Mouse (Mus musculus) C2C12 (cell line): ENCODE results near the gene Mrgprd. TPM values are rescaled to one million over a fixed set of nuclear protein-coding genes. Genes with fewer than 3 reads are reported as not detected.

ENCODE experiments used
- H3K27me3 ChIP-seq: one replicate; pipeline ENCODE4 v1.6.1; 2011; ENCODE audit not compliant: control insufficient read depth, insufficient read depth, insufficient read length
- H3K36me3 ChIP-seq: one replicate; pipeline ENCODE4 v1.6.1; 2011; ENCODE audit not compliant: control insufficient read depth, insufficient read depth
- H3K4me3 ChIP-seq: one replicate; pipeline ENCODE4 v1.5.1; 2011; ENCODE audit warnings: mild to moderate bottlenecking, control low read depth; ENCODE audit not compliant: poor library complexity, insufficient read depth, severe bottlenecking
- H3K79me2 ChIP-seq: one replicate; pipeline ENCODE4 v1.6.1; 2011; ENCODE audit not compliant: control insufficient read depth, insufficient read depth
- H3K79me3 ChIP-seq: one replicate; pipeline ENCODE4 v1.6.1; 2011; ENCODE audit warnings: low read depth, control low read depth
- H3ac ChIP-seq: one replicate; pipeline ENCODE3; 2011; ENCODE audit warnings: low read depth; ENCODE audit not compliant: control insufficient read depth, insufficient read length
- CEBPB ChIP-seq: IDR thresholded peaks from one replicate; pipeline ENCODE4 v1.6.1; 2011; ENCODE audit warnings: low read depth, mild to moderate bottlenecking, control low read depth, moderate library complexity
- CTCF ChIP-seq: IDR thresholded peaks from one replicate; pipeline ENCODE4 v1.5.1; 2011; ENCODE audit not compliant: control insufficient read depth, insufficient read depth, insufficient read length
- FOSL1 ChIP-seq: IDR thresholded peaks from one replicate; pipeline ENCODE4 v1.8.0; 2011; ENCODE audit warnings: mild to moderate bottlenecking, low read length; ENCODE audit not compliant: poor library complexity, insufficient read depth, severe bottlenecking
- MAX ChIP-seq: IDR thresholded peaks from one replicate; pipeline ENCODE4 v1.6.1; 2011; ENCODE audit warnings: mild to moderate bottlenecking, control low read depth
- MYOD1 ChIP-seq: IDR thresholded peaks from one replicate; pipeline ENCODE4 v1.6.1; 2011; ENCODE audit warnings: low read depth; ENCODE audit not compliant: control insufficient read depth, insufficient read length
- MYOG ChIP-seq: IDR thresholded peaks from one replicate; pipeline ENCODE4 v1.6.1; 2011; ENCODE audit not compliant: control insufficient read depth, insufficient read length; ENCODE audit errors: extremely low read depth
- USF1 ChIP-seq: IDR thresholded peaks from one replicate; pipeline ENCODE4 v1.6.1; 2011; ENCODE audit warnings: low read depth, mild to moderate bottlenecking, control low read depth, moderate library complexity
- polyA plus RNA-seq: library from polyadenylated mRNA; unstranded; fragments of >200 nt; fragmentation: generic; extraction: Trizol; gene quantifications from one replicate; pipeline ENCODE4 v1.2.1, GENCODE M21; 2012; ENCODE audit warnings: missing spikeins

Gene Mrgprd
- polyA plus RNA-seq, 1 experiment = not detected

GRCm38 (mm10) chr7:145289302-145289701 lies 25.3 kb upstream of the Mrgprd start:
- H3ac ChIP-seq = no peak overlapping the region
- no peaks in the 10 kb centered on the region for H3K79me2 ChIP-seq
- TF ChIP-seq USF1 (no peak), CTCF (peak; percentile 64)
- no peaks in the 10 kb centered on the region for H3K36me3 ChIP-seq
- H3K4me3 ChIP-seq = no peak overlapping the region
- H3K79me3 ChIP-seq = no peaks in the 10 kb centered on the region
- H3K27me3 ChIP-seq = no peaks in the 10 kb centered on the region

- Histone ChIP-seq H3ac (no peak overlapping the region), H3K79me2 (no peaks in the 10 kb centered on the region), H3K79me3 (no peaks in the 10 kb centered on the region), H3K36me3 (no peaks in the 10 kb centered on the region), H3K27me3 (no peaks in the 10 kb centered on the region), H3K4me3 (no peak overlapping the region)
- TF ChIP-seq FOSL1 = no peak
- no peak for TF ChIP-seq MYOG
- no peak for TF ChIP-seq CTCF
- no peak for TF ChIP-seq USF1
- no peak for TF ChIP-seq CEBPB
- no peak for TF ChIP-seq MAX
- no peak for TF ChIP-seq MYOD1
These were observed 22.8 kb upstream of the Mrgprd start for GRCm38 (mm10) chr7:145291847-145292246.

- TF ChIP-seq MYOG = no peak
- TF ChIP-seq CTCF = no peak
- TF ChIP-seq FOSL1 = no peak
- no peak for TF ChIP-seq CEBPB
- no peak for TF ChIP-seq USF1
- no peak for TF ChIP-seq MYOD1
- TF ChIP-seq MAX = no peak
- Histone ChIP-seq H3ac (no peak overlapping the region), H3K27me3 (no peaks in the 10 kb centered on the region), H3K79me2 (no peaks in the 10 kb centered on the region), H3K36me3 (no peaks in the 10 kb centered on the region), H3K79me3 (no peaks in the 10 kb centered on the region), H3K4me3 (no peak overlapping the region)
These were observed 21.9 kb upstream of the Mrgprd start for GRCm38 (mm10) chr7:145292726-145293125.

GRCm38 (mm10) chr7:145293859-145294258 lies 20.8 kb upstream of the Mrgprd start:
- Histone ChIP-seq H3K79me2 (no peaks in the 10 kb centered on the region), H3K36me3 (no peaks in the 10 kb centered on the region), H3K4me3 (no peak overlapping the region), H3K79me3 (no peaks in the 10 kb centered on the region), H3K27me3 (no peaks in the 10 kb centered on the region), H3ac (no peak overlapping the region)
- TF ChIP-seq MYOD1 (no peak), USF1 (no peak), MAX (no peak), CTCF (no peak), FOSL1 (no peak), CEBPB (no peak), MYOG (no peak)

GRCm38 (mm10) chr7:145298666-145299490 lies 15.8 kb upstream of the Mrgprd start:
- no peak for TF ChIP-seq CTCF
- Histone ChIP-seq H3K36me3 (no peaks in the 10 kb centered on the region), H3K27me3 (no peaks in the 10 kb centered on the region), H3ac (no peak overlapping the region), H3K4me3 (no peak overlapping the region), H3K79me2 (no peaks in the 10 kb centered on the region), H3K79me3 (no peaks in the 10 kb centered on the region)

- Histone ChIP-seq H3K36me3 (no peaks in the 10 kb centered on the region), H3K79me2 (no peaks in the 10 kb centered on the region), H3K4me3 (no peak overlapping the region), H3ac (no peak overlapping the region), H3K27me3 (no peaks in the 10 kb centered on the region), H3K79me3 (no peaks in the 10 kb centered on the region)
- TF ChIP-seq CTCF = no peak
- no peak for TF ChIP-seq CEBPB
- no peak for TF ChIP-seq FOSL1
- no peak for TF ChIP-seq MYOD1
- TF ChIP-seq USF1 = no peak
- no peak for TF ChIP-seq MYOG
- TF ChIP-seq MAX = no peak
These were observed 14.9 kb upstream of the Mrgprd start for GRCm38 (mm10) chr7:145299562-145300320.
